Mouse (Mus musculus) CD8-positive naive resting alpha-beta T cell, adult 57 days (primary cell): Measurements from ENCODE around the gene Ndufa3. TPM values are rescaled to one million over a fixed set of nuclear protein-coding genes. Genes with fewer than 3 reads are reported as not detected.

Experiments
- total RNA-seq: library from RNA; stranded (reverse); gene quantifications from one replicate; pipeline ENCODE4 v1.2.4, GENCODE M21; 2023

The Ndufa3 gene
- 342 TPM for total RNA-seq

DNA sequence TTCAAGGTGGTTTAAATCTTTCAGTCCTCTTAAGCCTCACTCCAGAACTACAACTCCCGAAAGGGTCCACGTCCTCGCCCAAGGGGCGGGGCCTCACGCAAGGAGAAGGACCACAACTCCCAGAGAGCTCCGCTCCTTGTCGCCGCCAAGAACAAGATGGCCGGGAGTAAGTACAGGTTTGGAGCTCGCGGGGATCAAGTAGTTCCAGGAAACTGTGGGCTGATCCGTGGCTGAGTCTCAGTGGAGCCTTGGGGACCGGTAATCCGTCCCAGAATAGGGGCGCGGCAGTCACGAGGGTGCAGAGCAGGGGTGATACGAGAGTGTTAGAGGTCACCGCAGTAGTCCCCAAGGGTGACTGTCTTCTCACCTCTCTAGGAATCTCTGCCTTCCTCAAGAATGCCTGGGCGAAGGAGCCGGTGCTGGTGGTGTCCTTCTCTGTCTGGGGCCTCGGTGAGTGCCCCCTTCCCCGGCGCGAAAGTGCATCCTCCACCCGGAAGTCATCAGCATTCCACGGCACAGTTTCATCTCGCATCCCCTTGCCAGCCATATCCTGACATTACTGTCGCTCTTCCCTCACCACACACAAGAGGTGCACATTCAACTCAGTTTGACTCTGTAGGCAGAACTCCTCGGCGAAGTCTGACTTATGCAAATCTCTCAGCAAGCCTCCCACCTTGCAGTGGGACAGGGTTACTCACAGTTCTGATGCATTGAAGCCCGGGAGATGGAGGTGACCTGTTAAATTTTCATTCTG is at the start of gene Ndufa3:
Ndufa3 (plus strand) TSS at position 132 of the 754 bp plus-strand sequence.

DNA sequence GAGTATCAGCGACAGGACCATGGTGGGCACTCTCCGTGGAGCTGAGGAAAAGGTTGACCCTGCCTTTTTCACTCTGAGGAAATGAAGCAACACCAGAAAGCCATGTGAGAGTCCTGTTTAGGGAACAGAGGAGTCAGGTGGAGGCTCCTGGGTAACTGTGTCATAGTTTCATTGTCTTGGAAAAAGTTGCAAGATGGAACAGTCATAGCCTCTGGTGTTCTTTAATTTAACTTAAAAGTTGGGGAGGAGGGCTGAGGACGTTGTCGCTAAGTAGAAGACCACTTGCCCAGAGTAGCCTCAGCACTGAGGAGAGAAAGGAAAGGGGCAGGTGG is 1.1 kb upstream of the Ndufa3 start, which contains the start of gene Oscar:
Oscar (minus strand) TSS at position 101 of the 332 bp plus-strand sequence.

DNA sequence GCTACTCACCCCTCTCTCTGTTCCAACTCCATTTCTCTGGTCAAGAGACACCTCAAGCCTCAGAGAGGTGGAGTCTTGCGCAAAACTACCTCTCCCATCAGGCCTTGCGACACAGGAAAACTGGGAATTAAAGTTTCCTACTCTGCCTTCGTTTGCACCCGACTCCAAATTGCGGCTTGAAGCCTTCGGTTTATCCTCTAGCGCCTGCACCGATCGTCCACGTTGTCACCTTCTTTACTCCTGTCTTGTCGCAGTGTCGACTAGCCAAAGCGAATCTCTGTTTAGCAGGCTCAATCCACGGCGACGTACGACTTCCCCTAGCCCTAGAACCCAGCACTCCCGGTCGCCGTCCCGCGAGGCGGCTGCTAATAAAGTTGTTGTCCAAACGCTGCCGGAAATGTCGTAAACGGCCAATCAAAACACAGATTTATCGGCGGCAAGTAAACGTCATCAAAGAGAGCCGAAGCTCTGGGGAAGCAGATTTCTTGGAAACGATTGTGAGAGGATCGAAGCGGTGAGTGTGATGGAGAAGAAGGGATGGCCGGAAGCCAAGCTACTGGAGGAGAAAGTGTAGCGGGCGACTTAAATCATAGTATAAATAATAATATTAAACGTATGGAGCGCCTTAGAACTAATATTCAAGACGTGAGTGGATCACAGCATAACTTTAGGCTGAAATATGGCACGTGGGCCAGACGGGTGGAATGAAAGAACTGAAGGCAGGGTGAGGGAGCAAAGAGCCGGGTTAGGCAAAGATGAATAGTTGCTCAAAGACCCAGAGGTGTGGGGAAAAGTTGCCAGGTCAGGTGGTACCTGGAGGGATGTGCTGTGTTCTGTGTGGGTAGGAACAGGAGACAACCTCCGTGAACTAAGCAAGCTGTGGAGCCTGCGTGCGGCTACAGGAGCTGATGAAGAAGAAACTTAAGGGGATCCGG is 12.6 kb downstream of the Ndufa3 start, which contains the start of the genes Tfpt and Prpf31:
Tfpt (minus strand) TSS at position 387 of the 935 bp plus-strand sequence.
Prpf31 (plus strand) TSS at position 443 of the 935 bp plus-strand sequence.

DNA sequence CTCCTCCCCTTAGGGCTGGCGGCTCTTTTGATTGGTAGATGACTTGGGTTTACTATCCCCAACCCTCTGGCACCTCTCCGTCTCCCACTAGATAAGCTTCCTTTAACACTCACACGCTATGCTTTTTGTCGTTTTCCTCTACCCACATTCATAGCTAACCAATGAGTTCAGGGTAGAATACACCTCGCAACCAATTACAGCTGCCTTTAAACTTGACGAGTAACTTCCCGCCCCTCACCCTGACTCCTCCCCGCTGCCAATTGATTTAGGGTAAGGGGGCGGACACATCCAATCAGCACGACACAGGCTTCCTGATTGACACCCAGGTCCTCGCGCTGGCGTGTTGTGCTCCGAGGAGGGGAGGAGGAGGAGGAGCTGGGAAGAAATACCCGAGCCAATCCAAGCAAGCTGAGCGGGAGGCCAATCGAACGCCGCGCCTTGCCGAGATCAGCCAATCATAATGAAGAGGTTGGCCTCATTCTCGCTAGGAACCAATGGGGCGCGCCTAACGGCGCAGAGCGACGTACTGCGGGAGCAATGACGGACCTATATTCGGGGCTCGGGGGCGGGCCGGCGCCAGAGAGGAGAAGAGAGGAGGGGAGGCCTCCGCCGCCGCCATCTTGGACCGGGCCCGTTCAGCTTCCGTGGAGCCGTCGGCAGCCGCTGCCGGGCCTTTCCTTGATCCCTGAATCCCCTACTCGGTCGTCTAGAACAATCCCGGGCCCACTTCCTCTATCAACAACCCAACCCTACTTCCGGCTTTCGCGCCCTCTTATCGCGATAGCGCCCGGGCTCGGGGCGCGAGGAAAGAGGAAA is 27.7 kb downstream of the Ndufa3 start, which contains the start of gene Cnot3:
Cnot3 (plus strand) TSS at position 597 of the 816 bp plus-strand sequence.

DNA sequence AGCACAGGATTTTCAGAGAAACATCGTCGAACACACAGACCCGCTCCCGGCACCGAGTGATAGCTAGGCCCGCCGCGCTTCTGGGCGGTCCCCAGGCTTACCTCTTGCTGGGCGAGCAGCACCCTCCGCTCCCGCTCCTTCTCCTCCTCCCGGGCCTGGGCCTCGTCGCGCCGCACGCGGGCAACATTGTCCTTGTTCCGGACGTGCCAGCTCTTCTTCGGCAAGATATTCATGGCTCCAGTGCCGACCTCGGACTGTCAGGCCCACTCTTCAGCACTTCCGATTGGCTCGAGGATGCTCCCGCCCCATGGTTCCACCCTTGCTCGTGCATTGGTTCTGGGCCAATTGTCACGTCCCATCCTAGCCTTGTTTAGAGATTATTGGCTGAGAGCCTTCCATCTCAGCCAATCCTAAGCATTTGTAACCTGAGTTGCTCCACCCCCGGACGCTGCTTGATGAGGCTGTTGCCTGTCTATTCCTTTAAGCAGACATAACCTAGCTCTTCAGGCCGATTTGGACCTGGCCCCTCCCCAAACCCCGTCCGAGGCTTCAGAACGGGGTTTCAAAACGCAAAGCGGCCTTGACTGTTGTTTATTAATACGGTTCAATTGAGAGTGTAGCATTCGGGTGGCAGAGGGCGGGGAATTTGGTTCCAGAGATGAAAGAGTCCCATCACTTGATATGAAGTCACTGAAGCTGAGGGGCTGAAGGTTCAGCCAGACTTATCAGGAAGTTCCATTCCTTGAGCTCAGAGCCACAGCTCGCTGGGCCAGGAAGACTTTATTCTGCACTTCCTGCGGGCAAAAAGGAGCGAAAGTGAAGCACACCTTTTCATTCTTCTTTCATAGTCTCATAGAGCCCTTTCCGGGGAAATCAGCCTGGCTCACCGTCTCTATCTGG is 48.3 kb downstream of the Ndufa3 start, which contains the start of gene Leng1:
Leng1 (minus strand) TSS at position 626 of the 900 bp plus-strand sequence.

Other genes with a start within 250 kb of the Ndufa3 start
- gene Cacng8, start 226.7 kb upstream of the Ndufa3 start, total RNA-seq = 0.28 TPM
- not detected for gene Cacng6, start 193.2 kb upstream of the Ndufa3 start, total RNA-seq
- not detected for gene Tarm1, start 114.7 kb upstream of the Ndufa3 start, total RNA-seq
- not detected for gene Oscar, start 1.2 kb upstream of the Ndufa3 start, total RNA-seq
- 26.4 TPM for gene Tfpt, start 12.6 kb downstream of the Ndufa3 start, total RNA-seq
- 65.7 TPM for gene Prpf31, start 12.6 kb downstream of the Ndufa3 start, total RNA-seq
- gene Cnot3, start 27.9 kb downstream of the Ndufa3 start, total RNA-seq = 113 TPM
- gene Leng1, start 48.5 kb downstream of the Ndufa3 start, total RNA-seq = 11.7 TPM
- 10.1 TPM for gene Tmc4, start 60.2 kb downstream of the Ndufa3 start, total RNA-seq
- 19.7 TPM for gene Tsen34, start 75.5 kb downstream of the Ndufa3 start, total RNA-seq
- gene Mboat7, start 76.2 kb downstream of the Ndufa3 start, total RNA-seq = 59.5 TPM
- 2,799 TPM for gene Rps9, start 86.6 kb downstream of the Ndufa3 start, total RNA-seq
- 3.2 TPM for gene Pirb, start 103.0 kb downstream of the Ndufa3 start, total RNA-seq
- 0.86 TPM for gene Gm15448, start 208.3 kb downstream of the Ndufa3 start, total RNA-seq
- gene Pira2, start 227.7 kb downstream of the Ndufa3 start, total RNA-seq = 1.1 TPM